Mouse (Mus musculus): ENCODE measurements around the gene Hcn2. TPM values are rescaled to one million over a fixed set of nuclear protein-coding genes. Genes with fewer than 3 reads are reported as not detected.

Hcn2 gene
- polyA plus RNA-seq, 1 experiment from 2014 or later: 0.43 TPM

DNA sequence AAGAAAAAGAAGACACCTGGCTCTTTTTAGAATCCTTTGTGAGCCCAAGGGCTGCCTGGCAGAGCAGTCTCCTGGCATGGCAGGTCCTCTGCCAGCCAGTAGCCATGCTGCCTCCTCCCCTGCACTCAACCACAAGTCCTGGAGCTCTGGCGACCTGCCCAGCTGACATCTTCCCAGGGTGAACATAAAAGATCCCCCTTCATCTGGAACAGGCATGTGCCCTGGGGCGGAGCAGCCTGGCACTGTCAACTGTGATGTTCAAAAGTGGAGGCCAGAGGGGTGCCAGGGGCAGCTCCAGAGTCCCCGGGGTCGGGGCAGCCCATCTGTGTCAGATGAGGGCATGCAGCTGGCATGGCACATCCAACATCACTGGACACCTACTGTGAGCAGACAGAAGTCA is 1.4 kb upstream of the Hcn2 start:
- 66% methylated on average over 4 of the region's 4 CpGs for WGBS
- peaks cover 62% of the 10 kb centered on the region for H3K27me3 ChIP-seq

DNA sequence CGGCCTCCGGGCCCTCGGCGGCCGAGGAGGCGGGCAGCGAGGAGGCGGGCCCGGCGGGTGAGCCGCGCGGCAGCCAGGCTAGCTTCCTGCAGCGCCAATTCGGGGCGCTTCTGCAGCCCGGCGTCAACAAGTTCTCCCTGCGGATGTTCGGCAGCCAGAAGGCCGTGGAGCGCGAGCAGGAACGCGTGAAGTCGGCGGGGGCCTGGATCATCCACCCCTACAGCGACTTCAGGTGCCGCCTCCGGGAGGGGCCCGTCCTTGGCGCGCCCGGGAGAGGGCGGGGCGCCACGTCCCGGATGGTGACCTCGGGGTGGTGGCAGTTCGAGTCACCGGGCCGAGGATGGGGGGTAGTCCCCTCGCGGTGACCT is 538 bp downstream of the Hcn2 start:
- Histone ChIP-seq H3K4me2 (replicated peaks) (peak overlapping the region; percentile 92), H3K9ac (replicated peaks) (peak overlapping the region; percentile 73), H3K4me1 (replicated peaks) (peaks cover 21% of the 10 kb centered on the region), H3K4me3 (replicated peaks) (peak overlapping the region; percentile 60), H3K9me3 (no peaks in the 10 kb centered on the region), H3K36me3 (peaks cover 2% of the 10 kb centered on the region), H3K27ac (peak overlapping the region; percentile 36; the same call in 1 of the 2 replicates), H3K27me3 (peaks cover 64% of the 10 kb centered on the region)
- WGBS: under 1% methylated on average over 44 of the region's 44 CpGs
- ATAC-seq: peak; percentile 41

More for the DNA sequence above, 1.4 kb upstream of the Hcn2 start:
- Histone ChIP-seq H3K9me3 (no peaks in the 10 kb centered on the region), H3K27ac (no peak overlapping the region), H3K4me2 (replicated peaks) (no peak overlapping the region), H3K9ac (replicated peaks) (no peak overlapping the region), H3K36me3 (peaks cover 22% of the 10 kb centered on the region), H3K4me3 (replicated peaks) (no peak overlapping the region), H3K4me1 (replicated peaks) (peaks cover 21% of the 10 kb centered on the region)
- no peak for ATAC-seq

DNA sequence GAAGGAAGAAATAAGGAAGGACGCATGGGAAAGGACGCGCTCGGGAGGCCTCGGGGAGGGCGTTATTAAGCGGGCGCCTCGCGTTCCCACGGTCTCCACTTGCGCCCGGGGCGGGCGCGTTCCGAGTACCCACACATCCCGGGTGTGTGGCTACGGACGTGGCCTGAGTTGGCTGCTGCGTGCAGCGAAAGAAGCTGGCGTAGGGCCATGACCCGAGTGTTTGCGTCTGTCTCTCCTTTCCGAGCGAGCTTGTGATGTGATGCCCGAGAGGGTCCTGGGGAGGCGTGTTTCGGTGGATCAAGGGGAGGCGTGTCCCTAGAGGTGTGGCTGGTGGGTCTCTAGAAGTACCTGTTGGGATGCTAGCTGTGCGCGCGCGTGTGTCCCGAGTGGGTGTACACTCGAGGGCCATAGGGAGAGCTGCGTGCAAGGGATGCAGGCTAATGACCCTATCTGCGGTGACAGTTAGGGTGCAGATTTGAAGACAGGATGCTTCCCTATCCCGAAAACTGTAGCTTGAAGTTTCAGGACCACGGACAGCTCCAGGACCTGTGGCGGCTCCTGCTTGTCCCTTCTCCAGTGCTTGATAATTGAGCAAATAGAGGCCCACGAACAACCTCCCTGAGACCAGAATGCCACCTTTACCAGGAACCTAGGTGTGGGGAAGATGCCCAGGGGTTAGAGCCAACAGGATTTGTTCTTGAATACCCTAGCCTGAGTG is 1.4 kb downstream of the Hcn2 start:
- no peaks in the 10 kb centered on the region for H3K36me3 ChIP-seq
- H3K9ac ChIP-seq (replicated peaks): peak overlapping the region; percentile 73
- H3K9me3 ChIP-seq: no peaks in the 10 kb centered on the region
- H3K4me1 ChIP-seq (replicated peaks): peaks cover 21% of the 10 kb centered on the region
- H3K27ac ChIP-seq: no peak overlapping the region
- H3K4me3 ChIP-seq (replicated peaks): peak overlapping the region; percentile 60
- WGBS: 6% methylated on average over 43 of the region's 43 CpGs
- 0 out of 2 replicates have a peak, but pooled peaks have one; percentile 11 for ATAC-seq
- H3K4me2 ChIP-seq (replicated peaks): peak overlapping the region; percentile 92
- H3K27me3 ChIP-seq: peaks cover 64% of the 10 kb centered on the region

DNA sequence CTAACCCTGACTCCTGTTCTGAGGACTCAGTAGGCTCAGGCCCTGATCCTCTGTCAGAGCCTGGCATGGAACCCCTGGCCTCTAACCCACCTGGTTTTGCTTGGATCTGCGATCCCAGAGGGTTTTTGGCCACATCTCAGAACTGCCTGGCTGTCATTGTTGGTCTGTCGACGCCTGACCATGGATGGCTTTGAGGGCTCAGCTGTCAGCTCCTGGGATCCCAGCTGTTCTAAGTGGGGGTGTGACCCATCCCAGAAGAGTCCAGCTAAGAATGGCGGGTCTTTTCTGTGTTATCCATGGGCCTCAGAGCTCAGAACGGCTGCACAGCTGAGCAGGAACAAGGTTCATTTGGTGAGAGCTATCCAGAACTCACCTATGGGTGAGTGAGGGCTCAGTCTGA is 4.7 kb downstream of the Hcn2 start:
- Histone ChIP-seq H3K4me3 (replicated peaks) (no peak overlapping the region), H3K4me2 (replicated peaks) (no peak overlapping the region), H3K4me1 (replicated peaks) (peaks cover 20% of the 10 kb centered on the region), H3K27me3 (peaks cover 41% of the 10 kb centered on the region), H3K9ac (replicated peaks) (no peak overlapping the region), H3K9me3 (no peaks in the 10 kb centered on the region), H3K36me3 (no peaks in the 10 kb centered on the region), H3K27ac (no peak overlapping the region)
- 69% methylated on average over 5 of the region's 5 CpGs for WGBS
- ATAC-seq: no peak

DNA sequence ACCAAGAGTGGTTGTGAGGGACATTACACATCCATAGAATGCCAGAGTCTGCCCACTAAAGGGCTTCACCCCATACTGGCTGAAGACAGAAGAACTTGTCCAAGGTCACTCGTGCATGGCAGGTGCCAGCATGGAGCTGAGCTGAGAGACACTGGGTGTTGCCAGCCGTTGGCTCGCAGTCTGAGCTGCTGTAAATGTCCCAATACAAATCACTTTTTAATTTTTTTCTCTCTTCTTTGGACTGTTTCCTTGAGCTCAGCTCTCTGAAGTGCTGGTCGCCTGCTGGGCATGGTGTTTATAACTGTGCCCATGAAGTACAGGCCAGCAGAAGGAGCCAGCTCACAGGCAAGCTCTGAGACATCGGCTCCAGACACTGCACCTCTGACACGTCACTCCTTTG is 6.6 kb downstream of the Hcn2 start:
- Histone ChIP-seq H3K27me3 (peaks cover 22% of the 10 kb centered on the region), H3K4me1 (replicated peaks) (peaks cover 2% of the 10 kb centered on the region; the same call in 1 of the 2 replicates), H3K27ac (no peak overlapping the region), H3K9me3 (no peaks in the 10 kb centered on the region), H3K4me3 (replicated peaks) (no peak overlapping the region), H3K9ac (replicated peaks) (no peak overlapping the region), H3K4me2 (replicated peaks) (no peak overlapping the region), H3K36me3 (no peaks in the 10 kb centered on the region; the same call in 1 of the 2 replicates)
- 58% methylated on average over 6 of the region's 6 CpGs for WGBS
- ATAC-seq: no peak

DNA sequence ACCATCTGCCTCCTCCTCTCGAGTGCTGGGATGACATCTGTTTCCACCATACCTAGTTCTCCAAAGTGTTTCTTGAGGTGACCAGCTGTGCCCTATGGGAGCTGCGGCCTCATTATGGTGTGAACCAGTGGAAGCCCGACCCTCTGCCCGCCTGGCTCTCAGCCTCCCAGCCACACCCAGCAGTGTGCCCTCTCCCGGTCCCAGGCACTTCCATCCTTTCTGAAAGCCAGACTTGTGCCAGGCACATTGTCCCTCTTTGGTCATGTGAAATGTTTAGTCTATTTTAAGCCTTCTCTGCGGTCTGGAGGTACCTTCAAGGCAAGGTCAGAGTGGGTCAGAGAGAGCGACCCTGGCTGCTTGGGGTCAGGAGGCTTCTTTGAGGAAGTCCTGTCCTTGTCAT is 7.3 kb downstream of the Hcn2 start:
- ATAC-seq: no peak
- no peaks in the 10 kb centered on the region; the same call in 1 of the 2 replicates for H3K36me3 ChIP-seq
- no peak overlapping the region for H3K4me2 ChIP-seq (replicated peaks)
- H3K9me3 ChIP-seq: no peaks in the 10 kb centered on the region
- H3K27ac ChIP-seq: no peak overlapping the region
- H3K27me3 ChIP-seq: peaks cover 15% of the 10 kb centered on the region
- WGBS: 90% methylated on average over 7 of the region's 7 CpGs
- no peaks in the 10 kb centered on the region for H3K4me1 ChIP-seq (replicated peaks)
- H3K9ac ChIP-seq (replicated peaks): no peak overlapping the region
- no peak overlapping the region for H3K4me3 ChIP-seq (replicated peaks)

DNA sequence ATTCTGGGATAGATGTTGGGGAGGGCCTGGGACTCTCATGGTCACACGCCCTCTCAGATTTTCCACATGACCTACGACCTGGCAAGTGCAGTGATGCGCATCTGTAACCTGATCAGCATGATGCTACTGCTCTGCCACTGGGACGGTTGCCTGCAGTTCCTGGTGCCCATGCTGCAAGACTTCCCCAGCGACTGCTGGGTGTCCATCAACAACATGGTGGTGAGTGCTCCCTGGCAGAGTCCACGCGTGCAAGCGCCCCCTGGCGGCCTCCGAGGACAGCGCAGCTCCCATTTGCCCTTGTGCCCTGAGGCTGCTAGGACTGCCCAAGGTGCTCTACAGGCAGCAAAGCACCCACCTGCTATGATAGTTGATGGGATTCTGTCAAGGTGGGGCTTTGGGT is 9.7 kb downstream of the Hcn2 start:
- no peak for ATAC-seq
- Histone ChIP-seq H3K9me3 (no peaks in the 10 kb centered on the region), H3K4me1 (replicated peaks) (no peaks in the 10 kb centered on the region), H3K27ac (no peak overlapping the region), H3K9ac (replicated peaks) (no peak overlapping the region), H3K36me3 (peaks cover 5% of the 10 kb centered on the region; the same call in 1 of the 2 replicates), H3K4me3 (replicated peaks) (no peak overlapping the region), H3K27me3 (no peaks in the 10 kb centered on the region), H3K4me2 (replicated peaks) (no peak overlapping the region)
- 31% methylated on average over 11 of the region's 11 CpGs for WGBS

DNA sequence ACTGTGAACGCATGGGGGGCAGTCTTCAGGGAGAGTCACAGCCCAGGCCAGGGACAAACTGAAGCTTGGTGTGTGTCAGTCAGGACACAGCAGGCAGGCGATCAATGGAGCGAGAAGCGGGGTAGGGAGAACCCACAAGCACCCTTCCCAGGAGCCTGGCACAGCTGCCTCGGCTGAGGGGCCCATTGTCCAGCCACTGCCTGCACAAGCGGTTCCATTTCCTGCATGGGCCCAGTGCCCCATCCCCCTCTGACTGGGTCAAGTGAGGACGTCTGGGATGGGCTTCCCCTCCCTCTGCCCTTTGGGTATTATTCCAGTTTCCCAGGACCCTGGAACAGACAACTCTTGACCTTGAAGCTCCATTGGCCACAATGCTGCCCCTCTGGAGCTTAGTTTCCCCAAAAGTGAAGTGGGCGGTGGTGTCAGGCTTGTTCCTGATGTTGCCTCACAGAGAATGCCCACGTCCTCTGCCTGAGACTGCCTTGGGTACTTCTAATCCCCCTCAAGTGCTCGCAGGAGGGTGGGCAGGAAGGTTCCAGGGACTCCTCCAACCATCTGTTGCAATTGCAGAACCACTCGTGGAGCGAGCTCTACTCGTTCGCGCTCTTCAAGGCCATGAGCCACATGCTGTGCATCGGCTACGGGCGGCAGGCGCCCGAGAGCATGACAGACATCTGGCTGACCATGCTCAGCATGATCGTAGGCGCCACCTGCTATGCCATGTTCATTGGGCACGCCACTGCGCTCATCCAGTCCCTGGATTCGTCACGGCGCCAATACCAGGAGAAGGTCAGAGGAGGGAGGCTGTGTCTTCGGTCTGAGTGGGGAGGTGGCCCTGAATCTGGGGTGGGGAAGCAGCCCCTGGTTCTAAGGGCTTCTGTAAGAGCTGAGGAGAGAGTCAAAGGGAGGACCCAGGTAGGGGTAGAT is 12.2 kb downstream of the Hcn2 start:
- no peaks in the 10 kb centered on the region for H3K4me1 ChIP-seq (replicated peaks)
- H3K27ac ChIP-seq: no peak overlapping the region
- no peak for ATAC-seq
- H3K27me3 ChIP-seq: no peaks in the 10 kb centered on the region
- H3K9me3 ChIP-seq: 0 out of 2 replicates have a peak, but pooled peaks cover 3% of the 10 kb centered on the region
- 77% methylated on average over 28 of the region's 28 CpGs for WGBS
- no peak overlapping the region for H3K4me2 ChIP-seq (replicated peaks)
- H3K9ac ChIP-seq (replicated peaks): no peak overlapping the region
- H3K4me3 ChIP-seq (replicated peaks): no peak overlapping the region
- H3K36me3 ChIP-seq: peaks cover 27% of the 10 kb centered on the region

DNA sequence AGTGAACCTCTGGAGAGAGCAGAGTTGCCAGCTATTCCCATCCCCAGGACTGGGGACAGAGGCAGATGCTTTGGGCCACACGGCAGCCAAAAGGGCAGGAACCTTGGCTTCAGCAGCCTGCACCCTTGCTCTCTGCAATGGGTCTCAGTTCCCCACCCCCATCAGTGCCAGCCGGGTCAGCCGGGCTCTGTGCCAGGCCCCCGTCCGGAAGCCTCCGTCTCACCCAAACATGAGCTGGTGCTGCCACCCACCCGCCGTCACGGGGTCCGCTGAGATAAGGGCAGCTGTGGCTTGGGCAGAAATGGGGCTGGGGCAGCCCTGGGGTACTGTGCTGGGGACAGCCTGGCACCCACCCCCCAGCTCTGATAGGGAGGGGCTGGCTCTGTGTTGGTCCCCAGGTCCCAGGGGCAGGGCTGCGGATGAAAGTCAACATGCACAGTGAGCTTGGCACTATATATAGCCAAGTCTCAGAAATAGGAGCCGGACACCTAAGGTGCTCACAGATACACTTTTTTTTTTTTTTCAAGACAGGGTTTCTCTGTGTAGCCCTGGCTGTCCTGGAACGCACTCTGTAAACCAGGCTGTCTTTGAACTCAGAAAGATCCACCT is 13.0 kb downstream of the Hcn2 start:
- no peak overlapping the region for H3K4me2 ChIP-seq (replicated peaks)
- WGBS: 91% methylated on average over 13 of the region's 13 CpGs
- H3K4me1 ChIP-seq (replicated peaks): no peaks in the 10 kb centered on the region
- H3K9me3 ChIP-seq: 0 out of 2 replicates have a peak, but pooled peaks cover 3% of the 10 kb centered on the region
- no peak overlapping the region for H3K27ac ChIP-seq
- no peaks in the 10 kb centered on the region for H3K27me3 ChIP-seq
- H3K9ac ChIP-seq (replicated peaks): no peak overlapping the region
- peaks cover 35% of the 10 kb centered on the region for H3K36me3 ChIP-seq
- H3K4me3 ChIP-seq (replicated peaks): no peak overlapping the region
- ATAC-seq: no peak

DNA sequence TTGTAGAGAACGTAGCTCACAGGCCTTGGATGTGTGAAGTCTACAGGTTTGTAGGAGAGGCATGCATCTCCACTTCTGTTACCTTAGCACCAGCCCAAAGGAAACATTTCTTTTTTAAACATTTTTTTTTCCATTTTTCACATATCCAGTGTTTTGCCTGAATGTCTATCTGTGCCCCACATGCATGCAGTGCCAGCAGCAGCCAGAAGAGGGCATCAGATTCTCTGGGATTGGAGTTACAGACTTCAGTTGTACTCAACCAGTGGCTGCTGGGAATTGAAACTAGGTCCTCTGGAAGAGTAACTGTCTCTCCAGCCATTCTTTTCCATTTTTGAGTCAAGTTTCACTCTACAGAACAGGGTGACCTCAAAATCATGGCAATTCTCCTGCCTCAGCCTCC is 16.1 kb downstream of the Hcn2 start:
- no peak overlapping the region for H3K9ac ChIP-seq (replicated peaks)
- peaks cover 11% of the 10 kb centered on the region; the same call in 1 of the 2 replicates for H3K9me3 ChIP-seq
- no peak overlapping the region for H3K4me3 ChIP-seq (replicated peaks)
- no peak overlapping the region for H3K4me2 ChIP-seq (replicated peaks)
- WGBS: 100% methylated on average over 1 of the region's 1 CpGs
- no peak for ATAC-seq
- H3K27ac ChIP-seq: no peak overlapping the region
- peaks cover 21% of the 10 kb centered on the region for H3K27me3 ChIP-seq
- peaks cover 5% of the 10 kb centered on the region; the same call in 1 of the 2 replicates for H3K4me1 ChIP-seq (replicated peaks)
- H3K36me3 ChIP-seq: peaks cover 66% of the 10 kb centered on the region

DNA sequence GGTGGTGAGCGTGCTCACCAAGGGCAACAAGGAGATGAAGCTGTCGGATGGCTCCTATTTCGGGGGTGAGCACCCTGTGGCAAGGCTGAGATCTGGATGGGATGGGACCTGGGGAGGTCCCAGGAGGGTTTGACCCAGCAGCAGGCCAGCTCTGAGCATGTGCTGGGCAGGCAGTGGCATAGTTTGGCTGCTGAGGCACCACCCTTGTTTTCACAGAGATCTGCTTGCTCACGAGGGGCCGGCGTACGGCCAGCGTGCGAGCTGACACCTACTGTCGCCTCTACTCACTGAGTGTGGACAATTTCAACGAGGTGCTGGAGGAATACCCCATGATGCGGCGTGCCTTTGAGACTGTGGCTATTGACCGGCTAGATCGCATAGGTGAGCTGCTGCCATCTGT is 17.4 kb downstream of the Hcn2 start:
- WGBS: 96% methylated on average over 15 of the region's 15 CpGs
- Histone ChIP-seq H3K36me3 (peaks cover 79% of the 10 kb centered on the region), H3K4me2 (replicated peaks) (no peak overlapping the region), H3K9ac (replicated peaks) (no peak overlapping the region), H3K4me3 (replicated peaks) (no peak overlapping the region), H3K27ac (no peak overlapping the region), H3K27me3 (peaks cover 21% of the 10 kb centered on the region), H3K9me3 (peaks cover 23% of the 10 kb centered on the region), H3K4me1 (replicated peaks) (peaks cover 5% of the 10 kb centered on the region; the same call in 1 of the 2 replicates)
- no peak for ATAC-seq

Data from midbrain, embryonic 13.5 days (tissue).